Mouse (Mus musculus): Measurements from ENCODE around the gene Tac4. TPM values are rescaled to one million over a fixed set of nuclear protein-coding genes. Genes with fewer than 3 reads are reported as not detected.
A peak's percentile ranks its signal among the peaks of the same experiment; 100 is the strongest.

The Tac4 gene
- polyA plus RNA-seq, 1 experiment from 2014 or later, result 0.29 TPM

- Histone ChIP-seq H3K9ac (ENCODE audit: low read length) (no peak overlapping the region), H3K4me2 (ENCODE audit: low read depth, low read length, severe bottlenecking) (no peak overlapping the region), H3K27ac (ENCODE audit: low read depth, low read length) (no peak overlapping the region), H3K9me3 (ENCODE audit: control insufficient read depth, low read length) (no peaks in the 10 kb centered on the region), H3K36me3 (ENCODE audit: control insufficient read depth, insufficient read depth, low read length) (no peaks in the 10 kb centered on the region), H3K4me1 (replicated peaks; ENCODE audit: control insufficient read depth, insufficient read depth, low read length) (0 out of 2 replicates have a peak, but pooled peaks cover 2% of the 10 kb centered on the region), H3K27me3 (ENCODE audit: control insufficient read depth, insufficient read depth, low read length) (no peaks in the 10 kb centered on the region), H3K4me3 (ENCODE audit: low read depth, low read length) (no peak overlapping the region)
- DNase-seq (ENCODE audit: low spot score), result no peak
- 81% methylated on average over 6 of the region's 6 CpGs for WGBS
- no peak for ATAC-seq (replicated peaks; ENCODE audit: low FRiP score)
Observed at GRCm38 (mm10) chr11:95252104-95252503, 9.2 kb upstream of the Tac4 start.

- WGBS, result 88% methylated on average over 8 of the region's 8 CpGs
- DNase-seq (ENCODE audit: low spot score) (no peak), ATAC-seq (replicated peaks; ENCODE audit: low FRiP score) (no peak)
- Histone ChIP-seq H3K4me2 (ENCODE audit: low read depth, low read length, severe bottlenecking) (no peak overlapping the region), H3K4me1 (replicated peaks; ENCODE audit: control insufficient read depth, insufficient read depth, low read length) (no peaks in the 10 kb centered on the region), H3K9me3 (ENCODE audit: control insufficient read depth, low read length) (no peaks in the 10 kb centered on the region), H3K4me3 (ENCODE audit: low read depth, low read length) (no peak overlapping the region), H3K9ac (ENCODE audit: low read length) (no peak overlapping the region), H3K36me3 (ENCODE audit: control insufficient read depth, insufficient read depth, low read length) (no peaks in the 10 kb centered on the region), H3K27me3 (ENCODE audit: control insufficient read depth, insufficient read depth, low read length) (no peaks in the 10 kb centered on the region), H3K27ac (ENCODE audit: low read depth, low read length) (no peak overlapping the region)
Observed at GRCm38 (mm10) chr11:95254165-95254564, 7.2 kb upstream of the Tac4 start.

GRCm38 (mm10) chr11:95255747-95256146 is 5.6 kb upstream of the Tac4 start:
- Histone ChIP-seq H3K27ac (ENCODE audit: low read depth, low read length) (no peak overlapping the region), H3K4me3 (ENCODE audit: low read depth, low read length) (no peak overlapping the region), H3K27me3 (ENCODE audit: control insufficient read depth, insufficient read depth, low read length) (no peaks in the 10 kb centered on the region), H3K4me2 (ENCODE audit: low read depth, low read length, severe bottlenecking) (no peak overlapping the region), H3K36me3 (ENCODE audit: control insufficient read depth, insufficient read depth, low read length) (no peaks in the 10 kb centered on the region), H3K9me3 (ENCODE audit: control insufficient read depth, low read length) (no peaks in the 10 kb centered on the region), H3K4me1 (replicated peaks; ENCODE audit: control insufficient read depth, insufficient read depth, low read length) (no peaks in the 10 kb centered on the region), H3K9ac (ENCODE audit: low read length) (no peak overlapping the region)
- DNase-seq (ENCODE audit: low spot score) (no peak), ATAC-seq (replicated peaks; ENCODE audit: low FRiP score) (no peak)
- 80% methylated on average over 6 of the region's 6 CpGs for WGBS

GRCm38 (mm10) chr11:95257930-95258329 is 3.4 kb upstream of the Tac4 start:
- ATAC-seq (replicated peaks; ENCODE audit: low FRiP score) (no peak), DNase-seq (ENCODE audit: low spot score) (no peak)
- H3K4me3 ChIP-seq (ENCODE audit: low read depth, low read length), result no peak overlapping the region
- no peak overlapping the region for H3K9ac ChIP-seq (ENCODE audit: low read length)
- H3K27ac ChIP-seq (ENCODE audit: low read depth, low read length), result no peak overlapping the region
- H3K27me3 ChIP-seq (ENCODE audit: control insufficient read depth, insufficient read depth, low read length), result no peaks in the 10 kb centered on the region
- WGBS, result 64% methylated on average over 4 of the region's 4 CpGs
- H3K9me3 ChIP-seq (ENCODE audit: control insufficient read depth, low read length), result no peaks in the 10 kb centered on the region
- no peaks in the 10 kb centered on the region for H3K4me1 ChIP-seq (replicated peaks; ENCODE audit: control insufficient read depth, insufficient read depth, low read length)
- H3K36me3 ChIP-seq (ENCODE audit: control insufficient read depth, insufficient read depth, low read length), result no peaks in the 10 kb centered on the region
- H3K4me2 ChIP-seq (ENCODE audit: low read depth, low read length, severe bottlenecking), result 0 out of 2 replicates have a peak overlapping the region, but pooled peaks have one; percentile 88

- Histone ChIP-seq H3K9ac (ENCODE audit: low read length) (peak overlapping the region; percentile 69), H3K9me3 (ENCODE audit: control insufficient read depth, low read length) (no peaks in the 10 kb centered on the region), H3K4me1 (replicated peaks; ENCODE audit: control insufficient read depth, insufficient read depth, low read length) (peaks cover under 1% of the 10 kb centered on the region), H3K36me3 (ENCODE audit: control insufficient read depth, insufficient read depth, low read length) (no peaks in the 10 kb centered on the region), H3K4me3 (ENCODE audit: low read depth, low read length) (peak overlapping the region; percentile 48), H3K27ac (ENCODE audit: low read depth, low read length) (no peak overlapping the region; the same call in 1 of the 2 replicates), H3K4me2 (ENCODE audit: low read depth, low read length, severe bottlenecking) (peak overlapping the region; percentile 88), H3K27me3 (ENCODE audit: control insufficient read depth, insufficient read depth, low read length) (no peaks in the 10 kb centered on the region)
- DNase-seq (ENCODE audit: low spot score), result peak; percentile 89
- peak; percentile 47 for ATAC-seq (replicated peaks; ENCODE audit: low FRiP score)
- WGBS, result under 1% methylated on average over 26 of the region's 26 CpGs
Observed at GRCm38 (mm10) chr11:95258490-95258889, 2.8 kb upstream of the Tac4 start.

- Histone ChIP-seq H3K27me3 (ENCODE audit: control insufficient read depth, insufficient read depth, low read length) (no peaks in the 10 kb centered on the region), H3K27ac (ENCODE audit: low read depth, low read length) (no peak overlapping the region; the same call in 1 of the 2 replicates), H3K9ac (ENCODE audit: low read length) (peak overlapping the region; percentile 69), H3K9me3 (ENCODE audit: control insufficient read depth, low read length) (no peaks in the 10 kb centered on the region), H3K36me3 (ENCODE audit: control insufficient read depth, insufficient read depth, low read length) (no peaks in the 10 kb centered on the region), H3K4me2 (ENCODE audit: low read depth, low read length, severe bottlenecking) (peak overlapping the region; percentile 88), H3K4me1 (replicated peaks; ENCODE audit: control insufficient read depth, insufficient read depth, low read length) (peaks cover 2% of the 10 kb centered on the region), H3K4me3 (ENCODE audit: low read depth, low read length) (peak overlapping the region; percentile 48)
- under 1% methylated on average over 73 of the region's 73 CpGs for WGBS
- ATAC-seq (replicated peaks; ENCODE audit: low FRiP score), result peak; percentile 79
- DNase-seq (ENCODE audit: low spot score), result peak; percentile 96
Observed at GRCm38 (mm10) chr11:95259088-95259849, 2.1 kb upstream of the Tac4 start.

- Histone ChIP-seq H3K9ac (ENCODE audit: low read length) (no peak overlapping the region), H3K27me3 (ENCODE audit: control insufficient read depth, insufficient read depth, low read length) (no peaks in the 10 kb centered on the region), H3K4me3 (ENCODE audit: low read depth, low read length) (no peak overlapping the region), H3K4me1 (replicated peaks; ENCODE audit: control insufficient read depth, insufficient read depth, low read length) (peaks cover 2% of the 10 kb centered on the region), H3K36me3 (ENCODE audit: control insufficient read depth, insufficient read depth, low read length) (no peaks in the 10 kb centered on the region), H3K27ac (ENCODE audit: low read depth, low read length) (no peak overlapping the region), H3K9me3 (ENCODE audit: control insufficient read depth, low read length) (no peaks in the 10 kb centered on the region), H3K4me2 (ENCODE audit: low read depth, low read length, severe bottlenecking) (no peak overlapping the region)
- 7% methylated on average over 11 of the region's 11 CpGs for WGBS
- DNase-seq (ENCODE audit: low spot score) (no peak), ATAC-seq (replicated peaks; ENCODE audit: low FRiP score) (no peak)
Observed at GRCm38 (mm10) chr11:95263816-95264454, 2.6 kb downstream of the Tac4 start.

GRCm38 (mm10) chr11:95264455-95265013 is 3.2 kb downstream of the Tac4 start:
- ATAC-seq (replicated peaks; ENCODE audit: low FRiP score) (no peak), DNase-seq (ENCODE audit: low spot score) (no peak)

More at GRCm38 (mm10) chr11:95264455-95265013, 3.2 kb downstream of the Tac4 start:
- H3K4me2 ChIP-seq (ENCODE audit: low read depth, low read length, severe bottlenecking), result no peak overlapping the region
- H3K27ac ChIP-seq (ENCODE audit: low read depth, low read length), result no peak overlapping the region
- no peaks in the 10 kb centered on the region for H3K9me3 ChIP-seq (ENCODE audit: control insufficient read depth, low read length)
- peaks cover 2% of the 10 kb centered on the region; the same call in 1 of the 2 replicates for H3K36me3 ChIP-seq (ENCODE audit: control insufficient read depth, insufficient read depth, low read length)
- WGBS, result 46% methylated on average over 4 of the region's 4 CpGs
- H3K9ac ChIP-seq (ENCODE audit: low read length), result no peak overlapping the region
- no peaks in the 10 kb centered on the region for H3K27me3 ChIP-seq (ENCODE audit: control insufficient read depth, insufficient read depth, low read length)
- H3K4me3 ChIP-seq (ENCODE audit: low read depth, low read length), result no peak overlapping the region
- peaks cover 2% of the 10 kb centered on the region for H3K4me1 ChIP-seq (replicated peaks; ENCODE audit: control insufficient read depth, insufficient read depth, low read length)

Data from forebrain, embryonic 11.5 days (tissue).